Mouse (Mus musculus) heart, embryonic 16.5 days (tissue): ENCODE results near the gene Zglp1. TPM values are rescaled to one million over a fixed set of nuclear protein-coding genes. Genes with fewer than 3 reads are reported as not detected.

Experiments
- ATAC-seq: fragments of 200-750 bp; cut with Nextera tagmentation; replicated peaks from 2 replicates; pipeline ENCODE4 v1.8.0; 2017; ENCODE audit warnings: moderate number of reproducible peaks; ENCODE audit not compliant: insufficient read depth, low FRiP score; ENCODE audit errors: extremely low read depth
- H3K27ac ChIP-seq: fragments of 300-500 bp; sonication (generic); 2 replicates; pipeline ENCODE4 v1.5.1; 2014; ENCODE audit warnings: mild to moderate bottlenecking, low read length, control low read depth, moderate library complexity
- H3K27me3 ChIP-seq: fragments of 300-500 bp; sonication (generic); 2 replicates; pipeline ENCODE4 v1.6.1; 2014; ENCODE audit warnings: low read length, mixed read lengths; ENCODE audit not compliant: control insufficient read depth, insufficient read depth
- H3K36me3 ChIP-seq: fragments of 300-500 bp; sonication (generic); 2 replicates; pipeline ENCODE4 v1.6.1; 2014; ENCODE audit not compliant: control insufficient read depth, insufficient read depth
- H3K4me1 ChIP-seq: fragments of 300-500 bp; sonication (generic); 2 replicates; pipeline ENCODE4 v1.6.1; 2014; ENCODE audit warnings: low read length, mixed read lengths; ENCODE audit not compliant: control insufficient read depth, insufficient read depth
- H3K4me2 ChIP-seq: fragments of 300-500 bp; sonication (generic); 2 replicates; pipeline ENCODE4 v1.6.1; 2014; ENCODE audit warnings: low read depth, mild to moderate bottlenecking, control low read depth, low read length
- H3K4me3 ChIP-seq: fragments of 300-500 bp; sonication (generic); 2 replicates; pipeline ENCODE4 v1.5.1; 2014; ENCODE audit warnings: mild to moderate bottlenecking, control low read depth, low read length
- H3K9ac ChIP-seq: fragments of 300-500 bp; sonication (generic); 2 replicates; pipeline ENCODE4 v1.6.1; 2014; ENCODE audit warnings: low read length, control low read depth
- H3K9me3 ChIP-seq: fragments of 300-500 bp; sonication (generic); replicated peaks from 2 replicates; pipeline ENCODE4 v1.6.1; 2016; ENCODE audit warnings: low read length; ENCODE audit not compliant: control insufficient read depth
- WGBS: fragments of 180-500 bp; shearing (Covaris S2); extraction: QIAGEN DNeasy Blood & Tissue Kit; methylation state at CpG from one replicate; pipeline ENCODE4 v1.1.7; 2014; 5-methylcytosine and 5-hydroxymethylcytosine counted together
- polyA plus RNA-seq: library from polyadenylated mRNA; unstranded; fragments of >200 nt; fragmentation: Nextera tagmentation; extraction: Ambion mirVana; gene quantifications from 2 replicates; pipeline ENCODE4 v1.2.1, GENCODE M21; 2015

The Zglp1 gene
- polyA plus RNA-seq, 1 experiment from 2014 or later: 0.77 TPM

- peaks cover 55% of the 10 kb centered on the region for H3K27me3 ChIP-seq
- no peaks in the 10 kb centered on the region for H3K36me3 ChIP-seq
- H3K27ac ChIP-seq: no peak overlapping the region
- no peak for ATAC-seq
- no peaks in the 10 kb centered on the region for H3K9me3 ChIP-seq
- H3K4me2 ChIP-seq: peak overlapping the region; percentile 95
- H3K4me1 ChIP-seq: peaks cover 50% of the 10 kb centered on the region
- 3% methylated on average over 7 of the region's 7 CpGs for WGBS
- peak overlapping the region; percentile 62 for H3K4me3 ChIP-seq
- no peak overlapping the region; the same call in 1 of the 2 replicates for H3K9ac ChIP-seq
Measured at GRCm38 (mm10) chr9:21032491-21032890, 34.4 kb downstream of the Zglp1 start.

- WGBS: 2% methylated on average over 34 of the region's 35 CpGs
- peaks cover 51% of the 10 kb centered on the region for H3K27me3 ChIP-seq
- no peaks in the 10 kb centered on the region for H3K9me3 ChIP-seq
- peak within 1 kb of the TSS; percentile 62 for H3K4me3 ChIP-seq
- peak within 1 kb of the TSS; percentile 62 for H3K9ac ChIP-seq
- 0 out of 2 replicates have a peak within 1 kb of the TSS, but pooled peaks have one; percentile 43 for H3K27ac ChIP-seq
- H3K4me1 ChIP-seq: peaks cover 46% of the 10 kb centered on the region
- H3K4me2 ChIP-seq: peak within 1 kb of the TSS; percentile 95
- no peak for ATAC-seq
- H3K36me3 ChIP-seq: no peaks in the 10 kb centered on the region
Measured at GRCm38 (mm10) chr9:21031896-21032351, 35.0 kb downstream of the Zglp1 start, which contains the start of gene Icam5. Gene Icam5 (plus strand): TSS chr9:21032073.

GRCm38 (mm10) chr9:21031251-21031895 lies 35.5 kb downstream of the Zglp1 start:
- H3K36me3 ChIP-seq: no peaks in the 10 kb centered on the region
- H3K27me3 ChIP-seq: peaks cover 45% of the 10 kb centered on the region
- peak; percentile 33; the same call in 1 of the 2 replicates for ATAC-seq
- H3K4me2 ChIP-seq: peak overlapping the region; percentile 95
- H3K27ac ChIP-seq: 0 out of 2 replicates have a peak overlapping the region, but pooled peaks have one; percentile 43
- H3K9me3 ChIP-seq: no peaks in the 10 kb centered on the region
- H3K9ac ChIP-seq: peak overlapping the region; percentile 53
- H3K4me1 ChIP-seq: peaks cover 42% of the 10 kb centered on the region
- H3K4me3 ChIP-seq: peak overlapping the region; percentile 62
- under 1% methylated on average over 36 of the region's 36 CpGs for WGBS

GRCm38 (mm10) chr9:21030781-21031250 lies 36.1 kb downstream of the Zglp1 start:
- Histone ChIP-seq H3K27ac (0 out of 2 replicates have a peak overlapping the region, but pooled peaks have one; percentile 43), H3K4me2 (peak overlapping the region; percentile 95), H3K36me3 (no peaks in the 10 kb centered on the region), H3K4me1 (peaks cover 42% of the 10 kb centered on the region), H3K27me3 (peaks cover 40% of the 10 kb centered on the region), H3K9ac (peak overlapping the region; percentile 53), H3K9me3 (no peaks in the 10 kb centered on the region), H3K4me3 (peak overlapping the region; percentile 62)
- peak; percentile 59 for ATAC-seq
- WGBS: 0% methylated on average over 13 of the region's 13 CpGs

- Histone ChIP-seq H3K4me2 (peak overlapping the region; percentile 95), H3K27me3 (peaks cover 33% of the 10 kb centered on the region)
- WGBS: 20% methylated on average over 22 of the region's 22 CpGs
Measured at GRCm38 (mm10) chr9:21030055-21030600, 36.8 kb downstream of the Zglp1 start.

GRCm38 (mm10) chr9:21029291-21030054 lies 37.4 kb downstream of the Zglp1 start, which contains the start of gene Icam4:
Gene Icam4 (plus strand): TSS chr9:21029373.
- H3K9me3 ChIP-seq: no peaks in the 10 kb centered on the region
- H3K4me1 ChIP-seq: peaks cover 39% of the 10 kb centered on the region
- ATAC-seq: peak; percentile 35
- no peaks in the 10 kb centered on the region for H3K36me3 ChIP-seq
- H3K4me2 ChIP-seq: peak within 1 kb of the TSS; percentile 95
- H3K9ac ChIP-seq: peak within 1 kb of the TSS; percentile 67
- H3K27ac ChIP-seq: 0 out of 2 replicates have a peak within 1 kb of the TSS, but pooled peaks have one; percentile 36
- WGBS: 2% methylated on average over 37 of the region's 37 CpGs
- peak within 1 kb of the TSS; percentile 62 for H3K4me3 ChIP-seq
- H3K27me3 ChIP-seq: peaks cover 26% of the 10 kb centered on the region

More at GRCm38 (mm10) chr9:21030055-21030600, 36.8 kb downstream of the Zglp1 start:
- Histone ChIP-seq H3K9me3 (no peaks in the 10 kb centered on the region), H3K9ac (peak overlapping the region; percentile 67; the same call in 1 of the 2 replicates), H3K4me3 (peak overlapping the region; percentile 62), H3K36me3 (no peaks in the 10 kb centered on the region), H3K27ac (no peak overlapping the region), H3K4me1 (peaks cover 42% of the 10 kb centered on the region)
- no peak for ATAC-seq

- no peak overlapping the region for H3K9ac ChIP-seq
- H3K4me1 ChIP-seq: peaks cover 39% of the 10 kb centered on the region
- H3K27me3 ChIP-seq: peaks cover 20% of the 10 kb centered on the region
- no peak overlapping the region for H3K4me3 ChIP-seq
- H3K36me3 ChIP-seq: no peaks in the 10 kb centered on the region
- H3K27ac ChIP-seq: no peak overlapping the region
- 73% methylated on average over 6 of the region's 6 CpGs for WGBS
- H3K9me3 ChIP-seq: no peaks in the 10 kb centered on the region
- no peak overlapping the region for H3K4me2 ChIP-seq
- no peak for ATAC-seq
Measured at GRCm38 (mm10) chr9:21028560-21029110, 38.3 kb downstream of the Zglp1 start.

GRCm38 (mm10) chr9:21027774-21028290 lies 39.1 kb downstream of the Zglp1 start:
- Histone ChIP-seq H3K9me3 (no peaks in the 10 kb centered on the region), H3K36me3 (no peaks in the 10 kb centered on the region), H3K4me1 (peaks cover 33% of the 10 kb centered on the region), H3K4me2 (no peak overlapping the region), H3K9ac (no peak overlapping the region), H3K27ac (no peak overlapping the region), H3K27me3 (peaks cover 13% of the 10 kb centered on the region), H3K4me3 (no peak overlapping the region)
- WGBS: 66% methylated on average over 8 of the region's 8 CpGs
- ATAC-seq: no peak
